ENCODE assay signal across 8 mouse cellular contexts in the genomic region with DNA sequence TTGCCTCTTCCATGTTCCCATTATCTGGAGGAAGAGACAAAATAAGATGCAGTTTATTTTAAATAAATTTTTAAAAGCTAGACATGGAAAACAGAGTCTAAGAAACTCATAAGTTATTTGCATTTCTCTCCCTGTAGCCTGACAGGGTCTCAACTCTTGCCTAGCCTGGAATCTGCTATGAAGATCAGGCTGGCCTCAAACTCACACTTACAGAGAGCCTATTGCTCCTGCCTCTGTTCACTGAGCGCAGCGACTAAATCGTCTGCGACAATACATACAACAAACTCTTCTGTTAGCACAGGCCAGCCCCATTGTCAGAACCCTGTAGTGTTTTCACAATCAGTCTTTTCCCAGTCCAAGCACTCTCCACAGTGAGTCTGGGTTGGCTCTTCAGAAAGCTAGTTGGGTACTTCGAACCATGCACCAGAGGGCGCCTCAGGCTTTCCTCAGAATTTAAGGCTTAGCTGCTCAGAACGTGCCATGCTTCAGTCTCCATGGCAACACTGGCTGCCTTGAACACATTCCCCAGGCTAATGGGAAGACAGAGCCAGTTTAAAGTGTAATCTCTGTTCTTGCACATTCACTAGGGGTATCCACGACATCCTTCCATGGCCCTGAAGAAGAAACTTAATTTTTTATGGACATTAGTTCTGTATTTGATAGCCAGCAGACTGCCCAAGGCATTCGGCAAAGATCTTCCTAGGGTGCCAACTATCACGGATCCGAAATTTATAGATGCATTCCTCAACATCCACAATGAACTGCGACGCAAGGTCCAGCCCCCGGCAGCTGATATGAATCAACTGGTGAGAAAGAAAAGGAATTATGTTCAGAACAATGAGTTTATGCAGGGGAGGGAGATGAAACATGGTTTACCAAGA. TPM values are rescaled to one million over a fixed set of nuclear protein-coding genes. Genes with fewer than 3 reads are reported as not detected.
A peak's percentile ranks its signal among the peaks of the same experiment; 100 is the strongest.
DNase-seq lines count a peak whose midpoint lies in the region; ATAC-seq and TF ChIP-seq lines count a peak whose summit lies in the region.

Glipr1l1 (plus strand) TSS at position 488 of the 881 bp plus-strand sequence.

- H3K27ac ChIP-seq in liver, embryonic 12.5 days = no peak within 1 kb of the TSS
- H3K27ac ChIP-seq in forebrain, embryonic 13.5 days = no peak within 1 kb of the TSS
- H3K27ac ChIP-seq in intestine, postnatal 0 days (ENCODE audit: low read depth, low read length) = no peak within 1 kb of the TSS
- H3K27ac ChIP-seq in midbrain, embryonic 10.5 days (replicated peaks) = no peak within 1 kb of the TSS

- no peak for ATAC-seq in liver, embryonic 12.5 days
- ATAC-seq in cerebellum, adult (ENCODE audit: insufficient number of reproducible peaks, low FRiP score, low TSS enrichment) = peak; percentile 52; the same call in 1 of the 2 replicates
- ATAC-seq in forebrain, embryonic 13.5 days = peak; percentile 100
- no peak for ATAC-seq in intestine, postnatal 0 days

- no peaks in the 10 kb centered on the region for H3K36me3 ChIP-seq in liver, embryonic 12.5 days
- H3K36me3 ChIP-seq in forebrain, embryonic 13.5 days (ENCODE audit: poor library complexity, severe bottlenecking) = no peaks in the 10 kb centered on the region
- H3K36me3 ChIP-seq in intestine, postnatal 0 days (ENCODE audit: control insufficient read depth, insufficient read depth) = no peaks in the 10 kb centered on the region
- H3K36me3 ChIP-seq in midbrain, embryonic 10.5 days = no peaks in the 10 kb centered on the region
- no peaks in the 10 kb centered on the region for H3K36me3 ChIP-seq in splenic B cell, adult 2 months (ENCODE audit: control insufficient read depth, insufficient read depth, low read length, poor library complexity, severe bottlenecking)

- WGBS in liver, embryonic 12.5 days (ENCODE audit: insufficient replicate concordance) = 53% methylated on average over 14 of the region's 14 CpGs
- 45% methylated on average over 14 of the region's 14 CpGs for WGBS in forebrain, embryonic 13.5 days
- 49% methylated on average over 14 of the region's 14 CpGs for WGBS in intestine, postnatal 0 days
- WGBS in midbrain, embryonic 10.5 days = 46% methylated on average over 14 of the region's 14 CpGs

- peak; percentile 34 for DNase-seq in liver
- DNase-seq in left cerebral cortex, postnatal 10 days (ENCODE audit: extremely low spot score in 1 of 2, low spot score in 2 of 2) = peak; percentile 76 to 87
- peak; percentile 77 for DNase-seq in midbrain, embryonic 10.5 days (ENCODE audit: low spot score)
- DNase-seq in splenic B cell, adult 2 months (ENCODE audit: low read depth, low spot score) = peak; percentile 22

- H3K9me3 ChIP-seq in liver, embryonic 12.5 days (replicated peaks) = no peaks in the 10 kb centered on the region
- H3K9me3 ChIP-seq in forebrain, embryonic 13.5 days (replicated peaks) = no peaks in the 10 kb centered on the region
- no peaks in the 10 kb centered on the region for H3K9me3 ChIP-seq in intestine, postnatal 0 days (ENCODE audit: control insufficient read depth)
- H3K9me3 ChIP-seq in midbrain, embryonic 10.5 days (replicated peaks) = no peaks in the 10 kb centered on the region

- H3K4me1 ChIP-seq in liver, embryonic 12.5 days = no peaks in the 10 kb centered on the region
- H3K4me1 ChIP-seq in forebrain, embryonic 13.5 days = no peaks in the 10 kb centered on the region
- no peaks in the 10 kb centered on the region for H3K4me1 ChIP-seq in intestine, postnatal 0 days (replicated peaks; ENCODE audit: control insufficient read depth, insufficient read depth, low read length)
- peaks cover 4% of the 10 kb centered on the region; the same call in 1 of the 2 replicates for H3K4me1 ChIP-seq in midbrain, embryonic 10.5 days

- no peak within 1 kb of the TSS for H3K4me2 ChIP-seq in liver, embryonic 12.5 days
- H3K4me2 ChIP-seq in forebrain, embryonic 13.5 days = no peak within 1 kb of the TSS
- H3K4me2 ChIP-seq in intestine, postnatal 0 days (replicated peaks; ENCODE audit: low read depth) = no peak within 1 kb of the TSS

- H3K27me3 ChIP-seq in liver, embryonic 12.5 days (replicated peaks) = no peaks in the 10 kb centered on the region
- no peaks in the 10 kb centered on the region for H3K27me3 ChIP-seq in forebrain, embryonic 13.5 days
- H3K27me3 ChIP-seq in intestine, postnatal 0 days (replicated peaks; ENCODE audit: control insufficient read depth, insufficient read depth, low read length) = no peaks in the 10 kb centered on the region
- H3K27me3 ChIP-seq in midbrain, embryonic 10.5 days (ENCODE audit: low read depth, poor library complexity, severe bottlenecking) = no peaks in the 10 kb centered on the region
- no peaks in the 10 kb centered on the region for H3K27me3 ChIP-seq in splenic B cell, adult 2 months (ENCODE audit: control insufficient read depth, insufficient read depth, low read length, poor library complexity, severe bottlenecking)

- TF ChIP-seq CTCF in intestine, postnatal 0 days (IDR thresholded peaks at IDR 0.05; ENCODE audit: low read depth) = peak; percentile 65

- no peak within 1 kb of the TSS for H3K4me3 ChIP-seq in liver, embryonic 12.5 days
- H3K4me3 ChIP-seq in forebrain, embryonic 13.5 days = no peak within 1 kb of the TSS
- H3K4me3 ChIP-seq in intestine, postnatal 0 days (ENCODE audit: low read depth, low read length) = no peak within 1 kb of the TSS
- no peak within 1 kb of the TSS for H3K4me3 ChIP-seq in midbrain, embryonic 10.5 days

- intact Hi-C loops in left cerebral cortex, postnatal 10 days (cut with DNase I) = loop anchor here (5.0 kb wide), 2 partner anchors 47 to 102 kb away; partner anchors contain the start of genes Caps2 and Glipr1l3

- no peak within 1 kb of the TSS for H3K9ac ChIP-seq in liver, embryonic 12.5 days
- H3K9ac ChIP-seq in forebrain, embryonic 13.5 days = no peak within 1 kb of the TSS
- no peak within 1 kb of the TSS for H3K9ac ChIP-seq in intestine, postnatal 0 days (ENCODE audit: low read depth, low read length)

RNA-seq across cellular contexts. Expression of gene Glipr1l1, which starts in this region (rescaled TPM):
- not detected in 2 replicates for polyA plus RNA-seq in liver, embryonic 12.5 days (2016; fragmentation: Nextera tagmentation; extraction: Ambion mirVana)
- not detected in 2 replicates for polyA plus RNA-seq in forebrain, embryonic 13.5 days (2015; fragmentation: Nextera tagmentation; extraction: Ambion mirVana)
- polyA plus RNA-seq in intestine, postnatal 0 days (2015; fragmentation: Nextera tagmentation; extraction: Ambion mirVana) = not detected in 2 replicates
- total RNA-seq in left cerebral cortex, postnatal 10 days (2021) = not detected
- polyA plus RNA-seq in midbrain, embryonic 10.5 days (2016; fragmentation: Nextera tagmentation; extraction: Ambion mirVana) = not detected in 2 replicates

Comparison
In these comparisons a context has a peak if more than half of its experiments do, and no peak if none do; other contexts are left out.
1. Peak in ATAC-seq in forebrain, embryonic 13.5 days; RNA of the gene not detected or under 1 TPM.
2. Peak in DNase-seq in left cerebral cortex, postnatal 10 days; RNA of the gene not detected or under 1 TPM.
3. Peak in DNase-seq in midbrain, embryonic 10.5 days; RNA of the gene not detected or under 1 TPM.
4. DNase-seq: peak in every context shown above with its lines; median percentile 82 in left cerebral cortex, postnatal 10 days; 77 in midbrain, embryonic 10.5 days; 34 in liver; 22 in splenic B cell, adult 2 months.